Mouse (Mus musculus) A20 (cell line): ENCODE measurements around the gene Fezf1.

Experiments
- DNase-seq: peaks from one replicate; pipeline ENCODE4 v3.0.0-alpha.2; 2011; ENCODE audit warnings: low read depth, low spot score

Fezf1 gene

DNA sequence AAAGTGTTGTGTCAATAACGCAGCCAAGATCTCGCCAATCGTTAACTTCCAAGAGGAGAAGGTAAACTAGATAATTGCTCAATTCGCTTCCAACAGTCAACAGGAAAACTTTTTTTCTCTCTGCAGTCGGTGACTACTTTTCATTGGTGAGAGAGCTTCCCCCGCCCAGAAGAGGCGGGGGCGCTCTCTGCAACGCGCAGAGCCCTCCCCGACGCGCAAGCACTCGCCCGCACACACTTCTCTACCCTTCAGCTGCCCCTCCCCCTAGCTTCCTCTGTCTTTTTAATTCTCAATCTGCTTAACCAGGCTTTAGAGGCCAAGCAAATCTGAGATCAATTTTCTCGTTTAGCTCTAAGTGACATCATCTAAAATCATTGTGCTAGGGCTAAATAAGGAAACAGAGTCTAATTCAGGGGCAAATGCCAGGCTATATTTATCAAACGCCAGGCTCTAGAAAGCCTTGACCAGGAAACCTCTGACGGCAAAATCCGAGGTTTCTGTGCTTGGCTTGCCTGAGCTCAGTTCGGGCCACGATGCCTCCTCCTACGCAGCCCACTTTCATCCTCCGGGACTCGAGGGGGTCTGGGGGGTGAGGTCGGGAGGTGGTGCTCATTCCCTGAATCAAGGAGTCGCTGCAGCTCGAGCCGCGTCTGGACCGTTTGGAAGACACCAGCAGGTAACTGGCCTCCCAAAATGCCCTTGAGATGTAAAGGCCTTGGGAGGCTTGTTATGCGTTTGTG, at the start of gene Fezf1:
Gene Fezf1 (minus strand): TSS at position 50 of the 740 bp plus-strand sequence.
- no peak for DNase-seq

DNA sequence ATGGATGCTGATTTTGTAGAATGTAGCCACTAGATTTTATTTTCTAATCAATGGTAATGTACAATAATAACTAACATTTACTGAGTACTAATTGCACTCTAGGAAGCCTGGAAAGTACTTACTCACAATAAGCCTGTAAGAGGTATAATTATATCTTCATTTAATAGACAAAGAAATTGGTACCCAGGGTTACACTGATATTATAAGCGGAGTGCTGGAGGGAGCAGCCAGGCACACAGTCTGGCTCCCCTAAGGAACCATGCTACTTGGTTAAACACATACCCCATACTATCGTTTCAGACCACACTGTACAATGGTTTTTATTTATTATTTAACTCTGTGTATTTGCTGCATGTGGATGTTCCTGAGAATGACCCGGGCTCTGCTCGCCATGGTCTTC, 46.5 kb upstream of the Fezf1 start:
- no peak for DNase-seq

- DNase-seq: no peak
Measured at GRCm38 (mm10) chr6:23288752-23289151, 40.6 kb upstream of the Fezf1 start.

DNA sequence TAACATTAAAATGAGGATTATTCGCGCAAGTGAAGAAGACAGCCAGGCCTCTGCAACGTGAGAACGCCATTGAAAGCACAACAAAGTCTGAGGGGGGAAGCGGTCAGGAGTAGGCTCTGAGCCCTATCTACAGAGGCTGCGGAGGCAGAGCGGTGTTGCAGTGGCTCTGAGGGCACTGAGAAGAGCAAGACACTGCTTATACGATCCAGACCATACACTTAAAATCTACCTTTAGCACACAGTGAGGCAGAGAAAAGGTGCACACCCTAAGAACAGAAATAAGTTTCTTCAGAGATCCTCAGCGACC, 33.3 kb upstream of the Fezf1 start:
- DNase-seq: no peak

GRCm38 (mm10) chr6:23280811-23281513, 32.8 kb upstream of the Fezf1 start:
- DNase-seq: no peak

GRCm38 (mm10) chr6:23273483-23273882, 25.3 kb upstream of the Fezf1 start:
- no peak for DNase-seq

- no peak for DNase-seq
Measured at GRCm38 (mm10) chr6:23272979-23273378, 24.8 kb upstream of the Fezf1 start.

- DNase-seq: no peak
Measured at GRCm38 (mm10) chr6:23272542-23272941, 24.4 kb upstream of the Fezf1 start.

DNA sequence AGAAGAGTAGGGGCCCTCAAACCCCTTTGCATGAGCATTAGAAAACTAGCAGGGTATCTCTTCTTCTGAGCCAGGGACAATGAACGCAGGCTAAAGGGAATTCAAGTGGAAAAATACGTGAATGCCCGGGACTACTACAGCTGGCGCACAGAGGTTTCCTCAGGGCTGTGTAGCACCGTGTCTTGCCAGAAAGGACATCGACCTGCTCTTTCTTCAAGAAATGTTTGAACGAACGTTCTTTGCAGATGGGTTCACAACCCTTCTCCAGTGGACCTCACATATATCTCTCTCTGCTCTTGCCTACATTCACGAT, 12.5 kb upstream of the Fezf1 start:
- DNase-seq: no peak

GRCm38 (mm10) chr6:23260016-23260737, 12.0 kb upstream of the Fezf1 start:
- DNase-seq: no peak

DNA sequence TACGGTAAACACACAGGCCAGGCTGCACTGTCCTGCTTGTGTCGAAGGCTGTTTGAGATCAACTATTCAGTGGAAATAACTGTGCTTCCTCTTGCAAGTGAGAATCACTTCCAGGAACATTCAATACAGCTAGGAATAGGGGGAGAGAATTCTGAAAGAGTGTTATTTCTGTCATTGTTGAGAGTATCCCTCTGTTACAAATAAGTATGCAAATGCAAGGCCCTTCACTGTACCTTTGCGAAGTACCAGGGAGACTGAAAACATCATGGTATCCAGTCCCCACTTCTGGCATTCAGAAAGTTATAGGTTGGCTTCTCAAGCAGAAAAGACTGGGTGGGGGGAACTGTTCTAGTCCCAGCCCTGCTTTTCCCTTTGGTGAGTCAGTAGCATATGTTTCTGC, 9.8 kb upstream of the Fezf1 start:
- DNase-seq: no peak

DNA sequence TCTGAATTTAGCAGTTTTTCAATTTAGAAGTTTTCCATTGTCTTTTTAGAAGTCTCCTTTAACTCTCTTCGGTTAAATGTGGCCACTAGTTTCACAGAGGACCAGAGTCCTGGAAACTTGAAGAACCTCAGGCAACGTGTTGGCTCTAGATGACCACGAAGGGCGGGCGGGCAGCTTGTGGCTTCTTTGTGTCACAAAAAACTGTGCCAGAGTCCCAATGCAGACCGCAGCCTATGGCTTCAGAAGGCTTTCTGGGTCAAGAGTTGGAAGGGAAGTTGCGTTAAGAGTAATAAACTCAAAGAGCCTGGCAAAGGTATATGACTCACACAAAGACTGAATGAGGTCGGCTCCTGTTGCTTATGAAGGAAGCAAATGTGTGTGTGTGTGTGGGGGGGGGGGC, 7.0 kb upstream of the Fezf1 start:
- DNase-seq: no peak

DNA sequence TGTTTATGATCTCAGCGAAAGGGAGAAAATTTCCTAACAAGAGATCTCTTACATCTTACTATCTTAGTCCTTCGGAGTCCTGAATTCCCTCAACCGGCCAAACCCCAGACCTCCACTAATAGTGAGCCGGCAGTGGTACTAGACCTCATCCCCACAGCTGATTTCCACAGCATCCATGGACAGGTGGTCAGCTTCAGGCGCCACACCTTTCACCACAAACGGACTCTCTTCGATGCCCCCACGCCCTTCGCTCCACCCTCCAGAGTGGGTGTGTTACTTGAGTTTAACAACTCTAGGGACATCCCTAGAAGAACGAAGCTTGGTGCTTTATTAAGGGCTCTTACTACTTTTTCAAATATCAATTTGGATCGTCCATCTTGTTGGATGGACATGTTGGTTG, 6.5 kb upstream of the Fezf1 start:
- DNase-seq: no peak

- DNase-seq: no peak
Measured at GRCm38 (mm10) chr6:23253353-23254311, 5.5 kb upstream of the Fezf1 start.

- DNase-seq: no peak
Measured at GRCm38 (mm10) chr6:23252196-23253135, 4.3 kb upstream of the Fezf1 start.

DNA sequence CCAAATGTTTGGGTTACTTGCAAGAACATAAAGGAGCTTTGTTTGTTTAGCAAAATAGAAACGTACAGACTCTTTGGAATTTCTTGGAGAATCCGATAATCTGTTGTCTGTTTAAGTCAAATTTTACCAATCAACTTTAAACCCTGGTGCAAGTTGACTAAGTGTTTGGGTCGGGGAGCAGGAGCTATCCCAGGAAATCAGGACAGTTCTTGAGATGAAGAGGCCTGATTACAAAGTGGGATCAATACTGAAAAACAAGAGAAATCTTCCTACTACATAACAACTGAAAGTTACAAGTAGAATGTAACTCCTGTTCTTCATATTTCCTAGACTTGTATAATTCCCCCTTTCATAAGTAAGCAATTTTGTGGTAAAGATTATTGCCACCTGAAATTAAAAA, 3.3 kb upstream of the Fezf1 start:
- no peak for DNase-seq

DNA sequence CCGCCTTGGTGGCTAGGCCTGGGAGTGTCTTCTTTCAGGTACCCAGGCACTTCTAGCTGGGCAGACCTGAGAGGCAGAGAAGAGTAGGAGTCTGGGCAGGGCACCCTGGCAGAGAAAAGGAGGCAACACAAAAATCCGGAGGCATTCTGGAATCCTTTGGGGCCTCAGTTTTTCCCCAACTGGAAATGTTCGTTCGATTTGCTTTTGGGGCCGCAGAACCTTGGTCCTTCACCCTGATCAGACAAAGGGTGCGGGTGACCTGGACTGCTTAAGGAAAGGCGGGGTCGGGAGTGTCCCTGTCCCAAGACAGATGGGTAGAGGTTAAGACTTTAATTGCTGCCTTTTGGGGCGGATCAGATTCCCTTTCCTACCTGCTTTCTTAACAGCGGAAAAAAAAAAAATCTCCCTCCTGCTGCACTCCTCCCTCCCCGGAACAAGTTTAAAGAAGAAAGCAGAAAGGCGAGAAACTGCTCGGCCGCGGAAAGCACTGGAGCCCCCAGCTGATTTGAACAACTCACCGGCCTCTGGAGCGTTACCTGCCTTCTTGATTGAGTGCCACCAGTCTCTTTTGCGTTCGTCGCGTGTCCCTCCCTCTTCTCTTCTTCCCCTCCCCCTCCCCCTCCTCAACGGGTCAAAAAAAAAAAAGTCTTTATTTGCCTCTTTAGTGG, 2.3 kb upstream of the Fezf1 start:
- DNase-seq: no peak

GRCm38 (mm10) chr6:23249616-23250287, 1.6 kb upstream of the Fezf1 start:
- no peak for DNase-seq

DNA sequence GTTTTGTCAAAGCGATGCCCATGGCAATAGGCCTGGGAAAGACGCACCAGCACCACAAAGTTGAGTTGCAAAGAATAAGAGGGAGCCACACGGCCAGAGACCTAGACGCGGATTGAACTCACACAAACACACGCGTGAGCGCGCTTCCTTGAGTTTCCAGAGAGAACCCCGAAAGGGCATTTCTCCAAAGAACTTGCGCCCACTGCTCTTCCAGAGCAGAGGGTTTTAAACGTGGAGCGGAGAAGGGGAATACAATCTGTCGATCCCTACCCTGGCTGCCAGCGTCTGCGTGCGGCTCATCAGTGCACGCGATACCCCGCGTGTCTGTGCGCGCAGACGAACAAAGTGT, 865 bp upstream of the Fezf1 start:
- DNase-seq: no peak
